Mouse (Mus musculus): ENCODE measurements around the gene Maml3. TPM values are rescaled to one million over a fixed set of nuclear protein-coding genes. Genes with fewer than 3 reads are reported as not detected.

Maml3 gene
- polyA plus RNA-seq, 1 experiment, result 12.7 TPM

DNA sequence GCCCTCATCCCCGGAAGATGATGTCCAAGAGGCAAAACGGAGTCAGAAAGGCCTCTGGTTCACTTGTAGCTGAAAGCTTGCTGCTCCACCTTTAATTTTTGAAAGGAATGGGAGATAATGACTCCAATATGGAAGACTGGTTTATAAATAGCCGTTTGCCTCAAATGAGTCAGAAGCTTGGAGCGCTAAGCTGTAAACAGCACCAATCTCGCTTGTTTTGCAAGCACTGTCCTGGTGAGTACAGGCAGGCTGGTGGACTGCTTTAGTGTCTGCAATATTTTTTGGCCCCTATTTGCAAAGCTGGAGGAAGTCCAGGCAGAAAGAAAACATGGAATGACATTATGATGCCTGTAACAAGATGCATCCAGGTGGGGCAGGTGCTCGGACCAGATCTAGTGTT, 335.7 kb downstream of the Maml3 start:
- no peak for DNase-seq (ENCODE audit: low read depth)
- TF ChIP-seq POLR2A (IDR thresholded peaks at IDR 0.05; ENCODE audit: borderline replicate concordance, extremely low read depth, insufficient read depth, insufficient read length, poor library complexity, severe bottlenecking), result no peak
- no peak for TF ChIP-seq CTCF (IDR thresholded peaks at IDR 0.05; ENCODE audit: borderline replicate concordance, extremely low read depth, insufficient read depth, insufficient read length)

DNA sequence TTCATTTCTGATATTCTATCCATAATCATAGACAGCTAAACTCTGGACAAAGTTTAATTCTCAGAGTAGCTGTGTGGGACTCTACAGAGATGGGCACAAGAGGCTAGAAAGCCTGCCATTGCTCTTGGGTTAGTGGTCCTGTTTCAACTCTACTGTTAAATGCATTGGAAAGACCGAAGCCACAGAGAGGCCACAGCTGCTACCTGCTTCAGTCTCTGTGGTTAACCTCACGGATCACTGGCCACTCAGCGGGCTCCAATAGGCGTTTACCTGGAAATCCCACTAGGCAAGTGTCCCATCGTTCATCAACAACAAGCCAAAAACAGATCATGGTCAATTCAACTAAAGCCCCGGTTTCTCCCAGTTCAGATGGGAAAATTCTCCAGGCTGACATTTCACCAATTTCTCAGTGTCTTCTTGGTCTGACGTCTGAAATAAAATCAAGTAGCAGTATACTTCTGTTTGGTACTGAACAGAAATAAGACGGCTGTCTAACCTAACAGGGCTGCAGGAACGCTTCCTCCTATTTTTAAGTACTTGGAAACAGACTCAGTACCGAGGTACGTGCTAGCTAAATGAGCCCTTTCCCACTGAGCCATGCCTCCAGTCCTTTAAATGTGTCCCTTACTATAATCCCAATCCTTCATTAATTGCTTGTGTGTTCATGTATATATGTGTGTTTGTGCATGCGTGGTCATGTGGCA, 339.5 kb downstream of the Maml3 start:
- DNase-seq (ENCODE audit: low read depth), result no peak
- TF ChIP-seq POLR2A (IDR thresholded peaks at IDR 0.05; ENCODE audit: borderline replicate concordance, extremely low read depth, insufficient read depth, insufficient read length, poor library complexity, severe bottlenecking), result no peak
- no peak for TF ChIP-seq CTCF (IDR thresholded peaks at IDR 0.05; ENCODE audit: borderline replicate concordance, extremely low read depth, insufficient read depth, insufficient read length)

DNA sequence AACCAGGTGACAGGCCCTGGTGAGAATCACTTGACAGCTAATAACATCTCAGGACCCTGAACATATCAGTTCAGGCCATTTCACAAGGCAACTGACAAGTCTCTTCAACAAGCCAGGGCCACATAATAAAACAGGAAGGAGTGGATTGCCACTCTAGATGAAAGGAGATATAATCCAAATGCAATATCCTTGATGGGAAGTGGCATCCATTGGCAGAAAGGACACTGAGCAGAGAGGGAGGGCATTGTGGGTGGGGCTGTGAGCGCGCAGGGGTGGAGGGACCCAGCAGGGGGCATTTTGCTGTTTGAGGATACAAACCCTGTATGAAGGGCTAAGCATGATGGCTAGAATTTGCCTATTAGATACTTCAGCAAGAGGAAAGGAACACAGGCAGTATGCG, 340.7 kb downstream of the Maml3 start:
- DNase-seq (ENCODE audit: low read depth), result no peak
- no peak for TF ChIP-seq POLR2A (IDR thresholded peaks at IDR 0.05; ENCODE audit: borderline replicate concordance, extremely low read depth, insufficient read depth, insufficient read length, poor library complexity, severe bottlenecking)
- TF ChIP-seq CTCF (IDR thresholded peaks at IDR 0.05; ENCODE audit: borderline replicate concordance, extremely low read depth, insufficient read depth, insufficient read length), result no peak

DNA sequence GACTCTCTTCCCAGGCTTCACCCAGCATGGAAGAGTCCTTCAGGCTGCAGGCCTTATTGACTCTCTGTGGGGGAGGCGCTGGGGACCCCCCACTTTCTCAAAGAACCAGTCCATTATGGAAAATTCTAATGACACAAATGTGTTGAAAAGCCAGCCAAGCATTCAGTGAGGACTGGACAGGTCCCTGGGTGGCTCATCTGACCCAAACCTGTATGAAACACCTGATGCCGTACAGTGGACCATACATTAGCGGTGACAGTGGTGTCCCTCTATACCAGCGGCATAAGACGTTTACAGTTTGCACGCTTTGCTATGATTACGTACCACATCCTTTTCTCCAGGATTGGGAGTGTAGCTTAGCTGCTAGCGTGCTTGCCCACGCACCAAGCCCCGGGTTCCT, 342.0 kb downstream of the Maml3 start:
- TF ChIP-seq CTCF (IDR thresholded peaks at IDR 0.05; ENCODE audit: borderline replicate concordance, extremely low read depth, insufficient read depth, insufficient read length) (no peak), POLR2A (IDR thresholded peaks at IDR 0.05; ENCODE audit: borderline replicate concordance, extremely low read depth, insufficient read depth, insufficient read length, poor library complexity, severe bottlenecking) (no peak)
- DNase-seq (ENCODE audit: low read depth), result no peak

DNA sequence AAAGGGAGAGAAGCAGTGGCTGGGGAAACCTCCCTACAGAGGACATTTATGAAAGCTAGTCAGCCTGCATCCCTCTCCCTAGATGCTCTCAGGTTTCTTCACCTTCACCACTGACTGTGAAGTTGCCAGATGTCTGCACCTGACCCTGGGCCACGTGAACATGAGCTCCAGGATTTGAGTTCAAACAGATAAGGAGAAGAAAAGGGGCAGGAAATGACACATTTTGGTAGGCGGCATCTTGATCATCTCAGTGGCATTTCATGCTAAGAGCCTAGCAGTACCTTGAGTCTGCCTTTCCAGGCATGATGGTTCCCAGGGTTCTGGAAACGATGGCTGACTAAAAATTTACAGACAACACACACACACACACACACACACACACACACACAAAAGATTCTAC, 345.3 kb downstream of the Maml3 start:
- no peak for TF ChIP-seq POLR2A (IDR thresholded peaks at IDR 0.05; ENCODE audit: borderline replicate concordance, extremely low read depth, insufficient read depth, insufficient read length, poor library complexity, severe bottlenecking)
- TF ChIP-seq CTCF (IDR thresholded peaks at IDR 0.05; ENCODE audit: borderline replicate concordance, extremely low read depth, insufficient read depth, insufficient read length), result no peak
- no peak for DNase-seq (ENCODE audit: low read depth)

DNA sequence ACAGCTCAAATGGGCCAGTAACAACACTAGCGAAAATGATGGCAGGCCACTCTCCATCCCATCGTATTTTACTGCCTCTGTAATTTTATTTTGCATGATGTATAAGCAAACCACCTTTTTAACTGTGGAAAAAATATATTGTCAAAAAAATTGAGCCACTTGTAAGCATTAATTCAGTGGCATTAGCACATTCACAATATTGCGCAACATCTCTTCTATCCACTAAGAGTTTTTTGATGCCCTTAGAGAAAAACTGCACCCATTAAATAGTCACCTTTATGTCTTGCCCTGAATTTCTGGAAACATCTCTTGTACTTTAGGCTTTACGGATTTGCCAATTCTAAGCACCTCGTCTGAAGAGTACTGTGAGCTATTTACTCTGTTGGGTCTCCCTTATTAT, 347.8 kb downstream of the Maml3 start:
- no peak for DNase-seq (ENCODE audit: low read depth)
- TF ChIP-seq CTCF (IDR thresholded peaks at IDR 0.05; ENCODE audit: borderline replicate concordance, extremely low read depth, insufficient read depth, insufficient read length) (no peak), POLR2A (IDR thresholded peaks at IDR 0.05; ENCODE audit: borderline replicate concordance, extremely low read depth, insufficient read depth, insufficient read length, poor library complexity, severe bottlenecking) (no peak)

DNA sequence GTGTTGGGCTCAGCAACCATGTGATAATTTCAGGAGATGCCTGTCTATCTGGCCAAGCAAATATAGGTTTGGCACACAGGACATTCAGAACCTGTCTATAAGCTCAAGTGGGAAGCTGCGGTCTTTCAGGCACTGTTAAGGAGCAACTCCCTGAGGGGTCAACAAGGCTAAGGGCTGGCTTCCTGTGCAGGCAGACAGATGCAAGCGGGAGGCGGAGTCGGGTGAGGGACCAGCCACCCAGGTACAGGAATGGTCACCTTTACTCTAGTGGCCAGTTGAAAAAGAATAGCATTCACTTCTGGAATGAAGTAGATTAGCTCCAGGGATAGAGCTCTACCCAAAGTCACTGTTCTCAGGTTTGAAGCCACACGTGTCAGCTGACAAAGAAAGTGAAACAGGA, 348.6 kb downstream of the Maml3 start:
- DNase-seq (ENCODE audit: low read depth), result no peak
- no peak for TF ChIP-seq CTCF (IDR thresholded peaks at IDR 0.05; ENCODE audit: borderline replicate concordance, extremely low read depth, insufficient read depth, insufficient read length)
- TF ChIP-seq POLR2A (IDR thresholded peaks at IDR 0.05; ENCODE audit: borderline replicate concordance, extremely low read depth, insufficient read depth, insufficient read length, poor library complexity, severe bottlenecking), result no peak

DNA sequence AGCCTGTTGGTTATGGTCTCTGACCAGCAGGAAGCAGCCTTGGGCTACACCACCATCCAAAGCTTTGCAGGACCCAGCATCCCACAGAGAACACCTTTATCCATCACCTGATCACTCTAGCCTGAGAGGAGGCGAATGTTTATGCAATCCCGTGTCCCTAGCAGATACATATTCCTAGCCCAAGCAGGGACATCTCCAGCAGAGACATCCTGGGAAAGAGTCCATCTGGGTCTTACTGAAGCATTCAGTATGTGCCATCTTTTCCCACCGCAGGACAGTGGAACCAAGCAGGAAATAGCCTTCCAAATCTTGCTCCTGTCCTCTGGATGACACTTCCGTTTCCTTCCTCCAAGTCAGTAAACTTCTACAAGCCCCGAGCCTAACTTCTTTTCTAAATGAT, 351.6 kb downstream of the Maml3 start:
- DNase-seq (ENCODE audit: low read depth), result no peak
- no peak for TF ChIP-seq CTCF (IDR thresholded peaks at IDR 0.05; ENCODE audit: borderline replicate concordance, extremely low read depth, insufficient read depth, insufficient read length)
- no peak for TF ChIP-seq POLR2A (IDR thresholded peaks at IDR 0.05; ENCODE audit: borderline replicate concordance, extremely low read depth, insufficient read depth, insufficient read length, poor library complexity, severe bottlenecking)

DNA sequence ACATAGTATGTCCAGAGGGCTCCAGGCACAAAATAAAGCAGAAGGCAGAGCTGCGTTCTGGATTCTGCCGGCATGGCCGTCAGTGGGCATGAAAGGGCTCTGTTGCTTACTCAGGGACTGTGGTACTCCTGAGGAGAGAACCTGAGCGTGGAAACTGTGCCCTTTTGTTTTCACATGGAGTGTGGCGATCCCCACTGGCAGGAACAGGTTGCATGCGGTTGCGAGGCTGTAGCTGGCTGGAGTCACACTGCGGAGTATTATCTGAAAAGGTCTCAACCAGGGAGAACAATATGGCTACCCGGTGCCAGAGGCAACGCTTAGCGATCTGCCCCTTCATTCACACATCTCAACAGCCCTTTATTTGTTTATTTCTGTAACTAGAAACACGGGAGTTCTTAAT, 353.4 kb downstream of the Maml3 start:
- peak; percentile 61 for DNase-seq (ENCODE audit: low read depth)
- no peak for TF ChIP-seq CTCF (IDR thresholded peaks at IDR 0.05; ENCODE audit: borderline replicate concordance, extremely low read depth, insufficient read depth, insufficient read length)
- no peak for TF ChIP-seq POLR2A (IDR thresholded peaks at IDR 0.05; ENCODE audit: borderline replicate concordance, extremely low read depth, insufficient read depth, insufficient read length, poor library complexity, severe bottlenecking)

DNA sequence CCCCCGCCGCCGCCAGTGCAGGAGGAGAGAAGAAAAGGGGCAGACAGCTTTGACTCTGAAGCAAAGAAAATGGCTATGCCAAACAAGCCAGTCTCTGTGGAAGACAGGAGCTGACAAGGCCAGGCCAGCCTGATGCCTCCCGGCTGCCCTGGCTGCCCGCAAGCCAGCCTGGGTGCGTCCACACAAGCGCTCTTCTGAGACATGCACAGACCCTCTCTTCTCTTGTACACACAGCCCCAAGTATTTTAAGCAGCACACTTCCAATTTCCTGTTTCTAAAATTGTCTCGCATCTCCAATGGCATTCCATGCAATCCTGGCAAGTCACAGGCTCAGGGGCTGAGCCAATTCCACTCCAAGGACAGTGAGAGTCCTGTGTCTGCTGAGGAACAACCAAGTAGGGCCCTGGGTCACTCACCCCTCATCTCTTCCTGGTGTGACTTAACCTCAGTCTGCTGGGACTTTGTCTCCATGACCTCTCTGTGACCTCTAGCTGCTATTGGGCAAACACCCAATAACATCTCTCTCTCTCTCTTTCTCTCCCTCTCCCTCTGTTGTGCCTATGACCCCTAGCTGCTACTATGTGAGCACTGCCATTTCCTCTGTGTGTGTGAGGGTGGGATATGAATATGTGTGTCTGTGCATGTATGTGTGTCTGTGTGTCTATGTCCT, 354.9 kb downstream of the Maml3 start:
- no peak for TF ChIP-seq CTCF (IDR thresholded peaks at IDR 0.05; ENCODE audit: borderline replicate concordance, extremely low read depth, insufficient read depth, insufficient read length)
- no peak for TF ChIP-seq POLR2A (IDR thresholded peaks at IDR 0.05; ENCODE audit: borderline replicate concordance, extremely low read depth, insufficient read depth, insufficient read length, poor library complexity, severe bottlenecking)
- no peak for DNase-seq (ENCODE audit: low read depth)

DNA sequence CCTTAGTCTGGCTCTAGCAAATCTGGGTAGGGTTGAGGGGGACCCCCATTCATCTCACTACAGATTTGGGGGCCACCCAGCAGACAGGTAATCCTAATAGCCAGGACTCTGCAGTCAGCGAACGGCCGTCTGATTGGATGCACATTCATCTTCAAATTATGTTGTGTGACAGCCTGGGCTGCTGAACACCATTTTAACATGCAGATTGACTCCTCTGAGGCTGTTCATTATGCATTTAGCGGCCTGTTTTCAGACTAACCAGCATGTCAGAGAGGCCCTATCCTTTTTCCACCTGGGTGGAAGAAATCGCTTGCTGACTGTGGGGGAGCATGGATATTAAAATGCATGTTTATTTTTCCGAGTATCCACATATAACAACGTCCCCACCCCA, 355.5 kb downstream of the Maml3 start:
- peak; percentile 85 for DNase-seq (ENCODE audit: low read depth)
- no peak for TF ChIP-seq POLR2A (IDR thresholded peaks at IDR 0.05; ENCODE audit: borderline replicate concordance, extremely low read depth, insufficient read depth, insufficient read length, poor library complexity, severe bottlenecking)
- TF ChIP-seq CTCF (IDR thresholded peaks at IDR 0.05; ENCODE audit: borderline replicate concordance, extremely low read depth, insufficient read depth, insufficient read length), result no peak

Data from brain, embryonic 14.5 days (tissue).